Mouse (Mus musculus) ES-E14 (cell line): Measurements from ENCODE around the gene Dst. TPM values are rescaled to one million over a fixed set of nuclear protein-coding genes. Genes with fewer than 3 reads are reported as not detected.

Source experiments
- DNase-seq: peaks from one replicate; pipeline ENCODE4 v3.0.0-alpha.2; 2013; ENCODE audit warnings: low read depth, low spot score
- H3K27ac ChIP-seq: 2 replicates; pipeline ENCODE4 v1.5.1; 2012; ENCODE audit warnings: low read depth, mild to moderate bottlenecking, low read length, moderate library complexity, mixed read lengths; ENCODE audit not compliant: poor library complexity, insufficient read depth, severe bottlenecking
- H3K36me3 ChIP-seq: 2 replicates; pipeline ENCODE4 v1.6.1; 2012; ENCODE audit warnings: mild to moderate bottlenecking, low read length, moderate library complexity, mixed read lengths; ENCODE audit not compliant: control insufficient read depth, poor library complexity, insufficient read depth, severe bottlenecking
- H3K4me1 ChIP-seq, 2 experiments: fragments of 150-350 bp in 1 of 2; sonication (generic) in 1 of 2; 2 replicates each; pipeline ENCODE4 v1.6.1; 2012; ENCODE audit warnings: low read length in 2 of 2, mild to moderate bottlenecking in 1 of 2, mixed read lengths in 1 of 2; ENCODE audit not compliant: control insufficient read depth in 2 of 2, insufficient read depth in 2 of 2, poor library complexity in 1 of 2
- H3K4me3 ChIP-seq, 2 experiments: fragments of 150-350 bp in 1 of 2; sonication (generic) in 1 of 2; 2 replicates each; pipeline ENCODE4 v1.5.1; 2012; ENCODE audit warnings: low read length in 2 of 2, low read depth in 1 of 2, mild to moderate bottlenecking in 1 of 2, mixed read lengths in 1 of 2; ENCODE audit not compliant: insufficient read depth in 1 of 2, poor library complexity in 1 of 2, severe bottlenecking in 1 of 2
- H3K9ac ChIP-seq: 2 replicates; pipeline ENCODE4 v1.6.1; 2012; ENCODE audit warnings: low read depth, mild to moderate bottlenecking, low read length, mixed read lengths; ENCODE audit not compliant: poor library complexity, insufficient read depth, severe bottlenecking
- H3K9me3 ChIP-seq: fragments of 150-350 bp; sonication (generic); 2 replicates; pipeline ENCODE4 v1.6.1; 2012; ENCODE audit warnings: low read depth, mild to moderate bottlenecking, low read length; ENCODE audit not compliant: control insufficient read depth, insufficient read depth
- CHD2 ChIP-seq: IDR thresholded peaks from 2 replicates; pipeline ENCODE4 v1.6.1; 2014; ENCODE audit warnings: mild to moderate bottlenecking, low read depth, low read length, inconsistent platforms
- HCFC1 ChIP-seq: IDR thresholded peaks from 2 replicates; pipeline ENCODE4 v1.6.1; 2012; ENCODE audit warnings: low read length, inconsistent platforms, borderline replicate concordance; ENCODE audit not compliant: insufficient read depth
- MAFK ChIP-seq: IDR thresholded peaks from 2 replicates; pipeline ENCODE4 v1.6.1; 2014; ENCODE audit warnings: mild to moderate bottlenecking, low read depth, low read length, inconsistent platforms; ENCODE audit not compliant: insufficient read depth
- ZC3H11A ChIP-seq: IDR thresholded peaks from 2 replicates; pipeline ENCODE4 v1.6.1; 2012; ENCODE audit warnings: low read depth, mild to moderate bottlenecking, inconsistent platforms, low read length, borderline replicate concordance
- ZNF384 ChIP-seq: IDR thresholded peaks from 2 replicates; pipeline ENCODE4 v1.6.1; 2012; ENCODE audit warnings: low read depth, low read length, inconsistent platforms
- in situ Hi-C, 2 experiments: fragments of 600-800 bp; cut with MboI; formaldehyde crosslinking; loops; one replicate each; pipeline ENCODE4 v1.15.1; 2025; ENCODE audit warnings: low sequenced_read_pairs in 2 of 2, inconsistent platforms in 1 of 2; ENCODE audit not compliant: unreplicated experiment in 2 of 2
- total RNA-seq: library from RNA; depleted of rRNA; stranded (reverse); fragments of 300-350 nt; gene quantifications from 2 replicates; pipeline ENCODE4 v1.2.3, GENCODE M21; 2012

Dst gene
- total RNA-seq, 1 experiment = 186 TPM

GRCm38 (mm10) chr1:34090700-34091099, 182.7 kb downstream of the Dst start:
- H3K27ac ChIP-seq = no peak overlapping the region
- in situ Hi-C loops = no loop called here
- peaks cover 27% of the 10 kb centered on the region for H3K36me3 ChIP-seq
- DNase-seq = no peak
- no peaks in the 10 kb centered on the region for H3K9me3 ChIP-seq
- TF ChIP-seq CHD2 (no peak), ZNF384 (no peak), MAFK (no peak), ZC3H11A (no peak), HCFC1 (no peak)
- H3K9ac ChIP-seq = no peak overlapping the region
- no peak overlapping the region for H3K4me3 ChIP-seq
- H3K4me1 ChIP-seq = peaks cover 0 to 3% of the 10 kb centered on the region in 2 experiments; a peak in 1 of 4 replicates

- Histone ChIP-seq H3K27ac (no peak overlapping the region), H3K4me1 (peaks cover 2 to 9% of the 10 kb centered on the region in 2 experiments; a peak in 3 of 4 replicates), H3K36me3 (peaks cover 13% of the 10 kb centered on the region), H3K9ac (no peak overlapping the region), H3K4me3 (no peak overlapping the region), H3K9me3 (no peaks in the 10 kb centered on the region)
- in situ Hi-C loops = no loop called here
- no peak for DNase-seq
- TF ChIP-seq HCFC1 = no peak
- no peak for TF ChIP-seq MAFK
- TF ChIP-seq ZC3H11A = no peak
- TF ChIP-seq CHD2 = no peak
These were observed 185.6 kb downstream of the Dst start for GRCm38 (mm10) chr1:34093652-34094051.

- no peak for DNase-seq
- no peak overlapping the region for H3K4me3 ChIP-seq
- no peak overlapping the region for H3K27ac ChIP-seq
- H3K4me1 ChIP-seq = peaks cover 2 to 9% of the 10 kb centered on the region in 2 experiments; a peak in 3 of 4 replicates
- H3K36me3 ChIP-seq = peaks cover 9% of the 10 kb centered on the region
- TF ChIP-seq ZNF384 (no peak), ZC3H11A (no peak), HCFC1 (no peak), CHD2 (no peak), MAFK (no peak)
- no peak overlapping the region for H3K9ac ChIP-seq
- no peaks in the 10 kb centered on the region for H3K9me3 ChIP-seq
- in situ Hi-C loops = no loop called here
These were observed 186.3 kb downstream of the Dst start for GRCm38 (mm10) chr1:34094301-34094700.

- Histone ChIP-seq H3K9ac (no peak overlapping the region), H3K27ac (no peak overlapping the region), H3K4me1 (peaks cover 2 to 9% of the 10 kb centered on the region in 2 experiments; a peak in 3 of 4 replicates), H3K36me3 (peaks cover 8% of the 10 kb centered on the region), H3K9me3 (no peaks in the 10 kb centered on the region), H3K4me3 (no peak overlapping the region)
- no peak for DNase-seq
- TF ChIP-seq HCFC1 (no peak), MAFK (no peak), ZC3H11A (no peak), ZNF384 (no peak), CHD2 (no peak)
- in situ Hi-C loops = no loop called here
These were observed 187.1 kb downstream of the Dst start for GRCm38 (mm10) chr1:34095173-34095572.

GRCm38 (mm10) chr1:34096923-34097322, 188.9 kb downstream of the Dst start:
- no peak for DNase-seq
- peaks cover 2 to 6% of the 10 kb centered on the region in 2 experiments; a peak in 3 of 4 replicates for H3K4me1 ChIP-seq
- TF ChIP-seq ZNF384 (no peak), MAFK (no peak), CHD2 (no peak)
- no peaks in the 10 kb centered on the region for H3K9me3 ChIP-seq
- H3K36me3 ChIP-seq = peaks cover 4% of the 10 kb centered on the region; the same call in 1 of the 2 replicates
- no peak overlapping the region for H3K4me3 ChIP-seq
- no peak overlapping the region for H3K9ac ChIP-seq
- in situ Hi-C loops = no loop called here
- no peak overlapping the region; the same call in 1 of the 2 replicates for H3K27ac ChIP-seq
